Mouse (Mus musculus): ENCODE results near the gene Exosc5.

DNA sequence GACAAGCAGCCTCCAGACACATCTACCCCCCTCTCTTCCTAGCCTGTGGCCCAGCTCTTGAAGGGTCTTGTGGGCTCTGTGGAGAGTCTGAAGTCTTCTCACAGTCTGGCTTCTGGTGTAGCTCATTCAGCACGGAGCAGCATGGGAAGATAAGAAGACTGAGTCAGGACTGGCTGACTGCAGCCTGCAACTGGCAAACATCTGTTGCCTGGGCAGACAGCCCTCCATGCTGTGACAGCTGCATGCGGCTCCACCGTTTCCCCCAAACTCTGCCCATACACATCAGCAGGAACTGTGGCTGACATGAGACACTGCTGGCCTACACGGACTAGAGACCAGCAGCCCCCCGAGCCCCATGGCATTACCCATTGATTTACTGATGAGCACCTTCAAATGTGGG is 34.1 kb upstream of the Exosc5 start:
- TF ChIP-seq CTCF (IDR thresholded peaks at IDR 0.05; ENCODE audit: borderline replicate concordance, insufficient read depth, low read length): no peak
- TF ChIP-seq POLR2A (IDR thresholded peaks at IDR 0.05; ENCODE audit: low read depth, low read length): no peak
